Mouse (Mus musculus) embryonic facial prominence, embryonic 14.5 days (tissue): Measurements from ENCODE around the gene Maff. TPM values are rescaled to one million over a fixed set of nuclear protein-coding genes. Genes with fewer than 3 reads are reported as not detected.
A peak's percentile ranks its signal among the peaks of the same experiment; 100 is the strongest.

Source experiments
- ATAC-seq: fragments of 200-750 bp; cut with Nextera tagmentation; 2 replicates; pipeline ENCODE4 v1.8.0; 2017; ENCODE audit warnings: low read depth, moderate number of reproducible peaks, moderate TSS enrichment
- DNase-seq: peaks from one replicate; pipeline ENCODE4 v3.0.0-alpha.2; 2015; ENCODE audit warnings: low spot score
- H3K27ac ChIP-seq: fragments of 300-500 bp; sonication (generic); replicated peaks from 2 replicates; pipeline ENCODE4 v1.5.1; 2014; ENCODE audit warnings: low read depth, mild to moderate bottlenecking, low read length, moderate library complexity
- H3K27me3 ChIP-seq: fragments of 300-500 bp; sonication (generic); replicated peaks from 2 replicates; pipeline ENCODE4 v1.6.1; 2014; ENCODE audit warnings: low read length; ENCODE audit not compliant: control insufficient read depth, insufficient read depth
- H3K36me3 ChIP-seq: fragments of 300-500 bp; sonication (generic); 2 replicates; pipeline ENCODE4 v1.6.1; 2014; ENCODE audit warnings: low read length, mixed read lengths; ENCODE audit not compliant: control insufficient read depth, insufficient read depth
- H3K4me1 ChIP-seq: fragments of 300-500 bp; sonication (generic); 2 replicates; pipeline ENCODE4 v1.6.1; 2014; ENCODE audit warnings: antibody characterized with exemption, low read length; ENCODE audit not compliant: control insufficient read depth, insufficient read depth
- H3K4me2 ChIP-seq: fragments of 300-500 bp; sonication (generic); 2 replicates; pipeline ENCODE4 v1.6.1; 2014; ENCODE audit warnings: low read depth, mild to moderate bottlenecking, low read length, moderate library complexity, mixed read lengths
- H3K4me3 ChIP-seq: fragments of 300-500 bp; sonication (generic); 2 replicates; pipeline ENCODE4 v1.5.1; 2014; ENCODE audit warnings: low read depth, mild to moderate bottlenecking, low read length
- H3K9ac ChIP-seq: fragments of 300-500 bp; sonication (generic); 2 replicates; pipeline ENCODE4 v1.6.1; 2014; ENCODE audit warnings: low read depth, mild to moderate bottlenecking, low read length, moderate library complexity, mixed read lengths
- H3K9me3 ChIP-seq: fragments of 300-500 bp; sonication (generic); 2 replicates; pipeline ENCODE4 v1.6.1; 2016; ENCODE audit warnings: low read length; ENCODE audit not compliant: control insufficient read depth
- WGBS: fragments of 180-500 bp; shearing (Covaris S2); extraction: QIAGEN DNeasy Blood & Tissue Kit; methylation state at CpG from one replicate; pipeline ENCODE4 v1.1.7; 2014; 5-methylcytosine and 5-hydroxymethylcytosine counted together
- polyA plus RNA-seq: library from polyadenylated mRNA; unstranded; fragments of >200 nt; fragmentation: Nextera tagmentation; extraction: Ambion mirVana; gene quantifications from 2 replicates; pipeline ENCODE4 v1.2.1, GENCODE M21; 2014

Maff gene
- polyA plus RNA-seq, 1 experiment from 2014 or later, result 2.8 TPM

- no peak for DNase-seq
- 62% methylated on average over 6 of the region's 6 CpGs for WGBS
- no peak overlapping the region for H3K27ac ChIP-seq
- no peak for ATAC-seq
- H3K4me3 ChIP-seq, result no peak overlapping the region
- H3K27me3 ChIP-seq, result no peaks in the 10 kb centered on the region
- no peaks in the 10 kb centered on the region for H3K4me1 ChIP-seq
- H3K4me2 ChIP-seq, result no peak overlapping the region
- no peak overlapping the region for H3K9ac ChIP-seq
- no peaks in the 10 kb centered on the region for H3K9me3 ChIP-seq
- peaks cover 51% of the 10 kb centered on the region for H3K36me3 ChIP-seq
Measured at GRCm38 (mm10) chr15:79377681-79378080, 31.3 kb downstream of the Maff start.

DNA sequence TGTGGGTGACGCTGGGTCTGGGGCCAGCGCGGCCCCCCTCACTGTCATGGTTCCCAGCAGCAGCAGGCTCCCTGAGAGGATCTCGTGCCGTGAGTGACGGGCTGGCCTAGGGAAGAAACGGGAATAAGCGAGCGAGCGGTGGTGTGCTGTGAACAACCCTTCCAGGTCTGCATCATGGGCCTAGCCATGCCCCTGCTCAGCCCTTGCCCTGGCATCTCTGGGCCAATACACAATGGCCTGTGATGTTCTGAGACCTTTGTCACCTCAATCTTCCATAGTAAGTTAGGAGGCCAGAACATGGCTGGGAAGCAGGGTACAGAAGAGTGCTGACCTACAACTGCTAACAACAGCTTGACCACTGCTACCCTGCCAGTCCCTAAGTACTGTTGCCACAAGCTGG is 32.2 kb downstream of the Maff start:
- no peak overlapping the region for H3K4me3 ChIP-seq
- no peaks in the 10 kb centered on the region for H3K27me3 ChIP-seq
- H3K9me3 ChIP-seq, result no peaks in the 10 kb centered on the region
- H3K4me2 ChIP-seq, result no peak overlapping the region
- no peak for DNase-seq
- H3K9ac ChIP-seq, result no peak overlapping the region
- H3K27ac ChIP-seq, result no peak overlapping the region
- ATAC-seq, result no peak
- H3K36me3 ChIP-seq, result peaks cover 42% of the 10 kb centered on the region
- no peaks in the 10 kb centered on the region for H3K4me1 ChIP-seq
- 92% methylated on average over 10 of the region's 10 CpGs for WGBS

- Histone ChIP-seq H3K27ac (no peak overlapping the region), H3K4me3 (no peak overlapping the region), H3K4me1 (no peaks in the 10 kb centered on the region), H3K4me2 (no peak overlapping the region), H3K36me3 (peaks cover 36% of the 10 kb centered on the region), H3K9ac (no peak overlapping the region), H3K9me3 (no peaks in the 10 kb centered on the region), H3K27me3 (no peaks in the 10 kb centered on the region)
- no peak for DNase-seq
- ATAC-seq, result no peak
- WGBS, result 85% methylated on average over 7 of the region's 7 CpGs
Measured at GRCm38 (mm10) chr15:79379658-79380057, 33.2 kb downstream of the Maff start.

- H3K36me3 ChIP-seq, result peaks cover 25% of the 10 kb centered on the region
- H3K9ac ChIP-seq, result no peak overlapping the region
- H3K27me3 ChIP-seq, result no peaks in the 10 kb centered on the region
- no peak overlapping the region for H3K4me2 ChIP-seq
- no peaks in the 10 kb centered on the region for H3K4me1 ChIP-seq
- DNase-seq, result peak; percentile 35
- 56% methylated on average over 22 of the region's 23 CpGs for WGBS
- peak; percentile 39 for ATAC-seq
- no peak overlapping the region for H3K27ac ChIP-seq
- no peaks in the 10 kb centered on the region for H3K9me3 ChIP-seq
- no peak overlapping the region for H3K4me3 ChIP-seq
Measured at GRCm38 (mm10) chr15:79380468-79381444, 34.3 kb downstream of the Maff start.

GRCm38 (mm10) chr15:79381644-79382043 is 35.2 kb downstream of the Maff start:
- ATAC-seq (no peak), DNase-seq (no peak)
- H3K9me3 ChIP-seq, result no peaks in the 10 kb centered on the region
- no peaks in the 10 kb centered on the region for H3K4me1 ChIP-seq
- peaks cover 16% of the 10 kb centered on the region for H3K36me3 ChIP-seq
- 80% methylated on average over 9 of the region's 9 CpGs for WGBS
- no peak overlapping the region for H3K27ac ChIP-seq
- H3K9ac ChIP-seq, result no peak overlapping the region
- H3K4me2 ChIP-seq, result no peak overlapping the region
- H3K27me3 ChIP-seq, result no peaks in the 10 kb centered on the region
- H3K4me3 ChIP-seq, result no peak overlapping the region

DNA sequence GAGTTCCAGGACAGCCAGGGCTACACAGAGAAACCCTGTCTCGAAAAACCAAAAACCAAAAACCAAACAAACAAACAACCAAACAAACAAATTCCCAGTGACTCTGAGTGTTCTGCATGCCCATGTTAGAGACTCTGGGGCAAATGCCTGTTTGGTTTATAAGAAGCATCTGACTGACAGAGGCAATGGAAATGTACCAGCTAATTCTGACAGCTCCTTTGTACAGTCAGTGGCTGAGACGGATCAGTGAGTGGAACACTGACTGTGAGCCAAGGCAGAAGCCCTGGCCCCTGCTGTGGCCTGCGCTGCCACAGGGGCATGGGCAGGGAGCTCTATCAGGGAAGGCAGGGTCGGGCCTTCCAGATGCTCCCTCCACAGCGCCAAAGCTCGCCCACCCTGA is 40.7 kb downstream of the Maff start:
- 80% methylated on average over 6 of the region's 6 CpGs for WGBS
- H3K4me1 ChIP-seq, result peaks cover 21% of the 10 kb centered on the region
- no peak overlapping the region for H3K4me2 ChIP-seq
- no peak overlapping the region for H3K27ac ChIP-seq
- ATAC-seq (no peak), DNase-seq (no peak)
- H3K27me3 ChIP-seq, result no peaks in the 10 kb centered on the region
- no peak overlapping the region for H3K9ac ChIP-seq
- no peaks in the 10 kb centered on the region for H3K9me3 ChIP-seq
- H3K36me3 ChIP-seq, result no peaks in the 10 kb centered on the region
- no peak overlapping the region for H3K4me3 ChIP-seq

DNA sequence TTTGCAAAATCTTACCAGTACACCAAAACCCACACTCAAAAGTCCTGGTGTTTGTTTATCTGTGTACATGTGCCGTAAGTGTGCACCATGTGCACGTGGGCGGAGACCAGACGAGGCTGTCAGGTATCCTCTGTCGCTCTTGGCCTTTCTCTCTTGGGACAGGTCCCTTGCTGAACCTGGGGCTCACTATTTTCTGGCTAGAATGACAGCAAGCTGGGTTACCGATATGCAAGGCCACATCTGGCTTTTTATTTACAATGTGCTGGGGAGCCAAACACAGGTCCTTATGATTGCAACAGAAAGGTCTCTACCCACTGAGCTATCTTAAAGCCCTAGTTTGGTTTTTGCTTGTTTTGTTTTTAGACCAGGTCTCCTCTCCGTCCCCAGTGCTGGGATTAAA is 41.2 kb downstream of the Maff start:
- Histone ChIP-seq H3K27me3 (no peaks in the 10 kb centered on the region), H3K9ac (no peak overlapping the region), H3K27ac (no peak overlapping the region), H3K4me1 (peaks cover 23% of the 10 kb centered on the region), H3K4me2 (no peak overlapping the region), H3K4me3 (no peak overlapping the region), H3K9me3 (no peaks in the 10 kb centered on the region), H3K36me3 (no peaks in the 10 kb centered on the region)
- DNase-seq, result no peak
- 79% methylated on average over 7 of the region's 7 CpGs for WGBS
- no peak for ATAC-seq

GRCm38 (mm10) chr15:79388171-79388570 is 41.8 kb downstream of the Maff start:
- Histone ChIP-seq H3K4me1 (peaks cover 23% of the 10 kb centered on the region), H3K36me3 (no peaks in the 10 kb centered on the region), H3K9me3 (no peaks in the 10 kb centered on the region), H3K27me3 (no peaks in the 10 kb centered on the region), H3K4me2 (no peak overlapping the region), H3K27ac (no peak overlapping the region), H3K4me3 (no peak overlapping the region), H3K9ac (no peak overlapping the region)
- DNase-seq (no peak), ATAC-seq (no peak)
- 58% methylated on average over 6 of the region's 6 CpGs for WGBS

DNA sequence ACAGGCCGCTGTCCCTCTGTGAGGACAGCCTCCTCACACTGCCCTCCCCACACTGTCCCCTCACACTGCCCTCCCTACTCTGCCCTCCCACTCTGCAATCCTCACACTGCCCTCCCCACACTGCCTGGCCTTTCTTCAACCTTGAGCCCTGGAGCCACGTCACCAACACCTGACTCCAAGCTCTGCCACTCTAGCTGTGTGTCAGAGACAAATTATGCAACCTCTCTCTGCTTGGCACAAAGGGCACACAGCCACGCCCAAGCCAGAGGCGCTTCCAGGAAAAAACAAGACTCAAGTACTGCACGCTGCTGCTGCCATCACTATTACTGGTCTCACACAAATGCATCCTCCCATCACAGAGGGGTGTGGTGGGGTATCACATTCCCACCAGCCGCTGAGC is 44.0 kb downstream of the Maff start:
- H3K27ac ChIP-seq, result no peak overlapping the region

More for the DNA sequence above, 44.0 kb downstream of the Maff start:
- DNase-seq, result no peak
- Histone ChIP-seq H3K4me3 (no peak overlapping the region), H3K27me3 (no peaks in the 10 kb centered on the region), H3K9ac (no peak overlapping the region), H3K4me2 (no peak overlapping the region), H3K36me3 (no peaks in the 10 kb centered on the region), H3K4me1 (peaks cover 23% of the 10 kb centered on the region), H3K9me3 (no peaks in the 10 kb centered on the region)
- ATAC-seq, result no peak
- 87% methylated on average over 6 of the region's 6 CpGs for WGBS
